Mouse (Mus musculus) fat pad, adult 2 months (tissue): ENCODE measurements around the gene Wnt8b.

Experiments used
- DNase-seq: peaks from one replicate; pipeline ENCODE4 v3.0.0-alpha.2; 2011; ENCODE audit warnings: low read depth, low spot score; ENCODE audit errors: extremely low read depth

The Wnt8b gene

GRCm38 (mm10) chr19:44554861-44555590 lies 61.8 kb downstream of the Wnt8b start, which contains the start of gene Ndufb8:
Ndufb8 (minus strand) TSS chr19:44555440.
- no peak for DNase-seq

DNA sequence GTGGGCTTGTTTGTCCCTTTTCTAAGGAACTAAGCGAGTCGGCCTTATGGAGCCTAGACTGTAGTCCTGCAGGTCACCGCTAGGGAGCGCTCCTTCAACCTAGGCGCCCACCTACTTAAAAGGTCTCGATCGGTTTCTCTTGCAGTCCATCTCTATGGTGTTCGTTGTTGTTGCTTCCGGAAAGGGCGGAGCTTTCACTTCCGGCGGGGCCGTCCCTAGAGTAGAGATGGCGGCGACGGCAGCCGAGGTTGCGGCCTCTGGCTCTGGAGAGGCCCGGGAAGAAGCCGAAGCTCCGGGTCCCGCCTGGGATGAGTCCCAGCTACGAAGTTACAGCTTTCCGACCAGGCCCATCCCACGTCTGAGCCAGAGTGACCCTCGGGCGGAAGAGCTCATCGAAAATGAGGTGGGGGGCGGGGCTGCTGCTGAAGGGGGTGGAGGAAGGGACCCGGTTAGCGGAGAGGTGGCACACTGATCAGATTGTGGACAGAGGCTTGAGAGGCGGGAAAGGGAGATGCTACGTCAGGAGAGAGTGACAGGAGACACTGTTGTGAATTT lies 69.5 kb downstream of the Wnt8b start, which contains the start of gene Hif1an:
Gene Hif1an (plus strand): TSS at position 199 of the 555 bp plus-strand sequence.
- DNase-seq: peak; percentile 47
